Mouse (Mus musculus) thymus, adult 2 months (tissue): ENCODE results near the gene 1700086D15Rik.

Source experiments
- CTCF ChIP-seq: fragments of 200-500 bp; IDR thresholded peaks from 2 replicates; pipeline ENCODE4 v1.5.1; 2012; ENCODE audit warnings: mild to moderate bottlenecking, control low read depth, low read length, moderate library complexity, borderline replicate concordance; ENCODE audit not compliant: control insufficient read depth, poor library complexity, insufficient read depth; ENCODE audit errors: extremely low read depth
- POLR2A ChIP-seq: fragments of 200-500 bp; IDR thresholded peaks from 2 replicates; pipeline ENCODE4 v1.6.1; 2012; ENCODE audit warnings: mild to moderate bottlenecking, low read length, control low read depth, moderate library complexity; ENCODE audit not compliant: control insufficient read depth, poor library complexity, insufficient read depth; ENCODE audit errors: extremely low read depth

DNA sequence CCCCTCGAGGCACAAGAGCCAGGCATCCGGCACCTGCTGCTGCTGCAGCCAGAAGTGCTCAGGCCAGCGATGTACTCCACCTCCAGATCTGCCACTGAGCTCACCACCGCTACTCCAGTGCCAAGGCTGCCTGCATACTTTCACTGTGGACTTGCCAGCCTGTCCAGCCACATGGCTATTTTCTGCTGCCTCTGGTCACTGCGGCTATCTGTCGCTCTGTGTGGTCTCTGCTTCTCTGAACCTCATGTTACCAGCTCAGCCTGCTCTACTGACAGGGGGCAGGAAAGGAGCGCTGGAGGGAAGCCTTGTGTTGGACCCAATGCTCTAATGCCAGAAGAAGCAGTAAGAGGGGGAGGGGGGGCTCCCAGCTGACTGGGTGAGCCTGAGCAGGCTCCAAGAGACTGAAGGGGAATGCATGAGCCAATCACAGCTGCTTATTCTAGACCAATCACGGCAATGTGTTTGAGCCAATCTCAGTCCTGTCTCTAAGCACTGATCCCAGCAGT is 34.7 kb downstream of the 1700086D15Rik start:
- TF ChIP-seq CTCF (no peak), POLR2A (no peak)
